Mouse (Mus musculus): ENCODE results near the gene Nub1. TPM values are rescaled to one million over a fixed set of nuclear protein-coding genes. Genes with fewer than 3 reads are reported as not detected.

Gene Nub1
- 33.6 and 40.7 TPM in 2 replicates for polyA plus RNA-seq (2012; rRNA removed)

GRCm38 (mm10) chr5:24685366-24686093, at the start of gene Nub1:
TSS of gene Nub1 (plus strand) at chr5:24685532.

GRCm38 (mm10) chr5:24730488-24730871, 45.1 kb downstream of the Nub1 start, which contains the start of gene Wdr86:
TSS of gene Wdr86 (minus strand) at chr5:24730727.

GRCm38 (mm10) chr5:24757816-24758215, 72.5 kb downstream of the Nub1 start, which contains the start of gene Crygn:
TSS of gene Crygn (minus strand) at chr5:24758008.

Other genes with a start within 250 kb of the Nub1 start
- 383 and 498 TPM in 2 replicates for gene Fastk, start 240.2 kb upstream of the Nub1 start, polyA plus RNA-seq (2012; rRNA removed)
- gene Tmub1, start 237.7 kb upstream of the Nub1 start, polyA plus RNA-seq (2012; rRNA removed): 132 and 162 TPM in 2 replicates
- gene Agap3, start 233.4 kb upstream of the Nub1 start, polyA plus RNA-seq (2012; rRNA removed): 67.4 and 75.9 TPM in 2 replicates
- gene Gbx1, start 158.3 kb upstream of the Nub1 start, polyA plus RNA-seq (2012; rRNA removed): not detected in 2 replicates
- 0.73 and 1.3 TPM in 2 replicates for gene Asb10, start 144.6 kb upstream of the Nub1 start, polyA plus RNA-seq (2012; rRNA removed)
- not detected in 2 replicates for gene 4931409K22Rik, start 128.7 kb upstream of the Nub1 start, polyA plus RNA-seq (2012; rRNA removed)
- 33.0 and 34.9 TPM in 2 replicates for gene Abcf2, start 108.1 kb upstream of the Nub1 start, polyA plus RNA-seq (2012; rRNA removed)
- gene Chpf2, start 98.8 kb upstream of the Nub1 start, polyA plus RNA-seq (2012; rRNA removed): 39.3 and 45.2 TPM in 2 replicates
- gene Smarcd3, start 61.1 kb upstream of the Nub1 start, polyA plus RNA-seq (2012; rRNA removed): 26.0 and 26.6 TPM in 2 replicates
- gene Wdr86, start 45.2 kb downstream of the Nub1 start, polyA plus RNA-seq (2012; rRNA removed): 0.77 and 1.3 TPM in 2 replicates
- gene Crygn, start 72.5 kb downstream of the Nub1 start, polyA plus RNA-seq (2012; rRNA removed): 6.9 TPM in 1 of 2 replicates, not detected in the other
- 19.9 and 27.1 TPM in 2 replicates for gene Rheb, start 157.1 kb downstream of the Nub1 start, polyA plus RNA-seq (2012; rRNA removed)